Mouse (Mus musculus) NIH3T3 (cell line): ENCODE data around the gene Esp38.
"Not testable (repeated sequence)": the region's sequence is repeated elsewhere in the genome, so short reads cannot be mapped to it uniquely, and the experiment has no call there.

ENCODE experiments used
- DNase-seq: peaks from one replicate; pipeline ENCODE4 v3.0.0-alpha.2; 2012; ENCODE audit warnings: low read depth

The Esp38 gene

DNA sequence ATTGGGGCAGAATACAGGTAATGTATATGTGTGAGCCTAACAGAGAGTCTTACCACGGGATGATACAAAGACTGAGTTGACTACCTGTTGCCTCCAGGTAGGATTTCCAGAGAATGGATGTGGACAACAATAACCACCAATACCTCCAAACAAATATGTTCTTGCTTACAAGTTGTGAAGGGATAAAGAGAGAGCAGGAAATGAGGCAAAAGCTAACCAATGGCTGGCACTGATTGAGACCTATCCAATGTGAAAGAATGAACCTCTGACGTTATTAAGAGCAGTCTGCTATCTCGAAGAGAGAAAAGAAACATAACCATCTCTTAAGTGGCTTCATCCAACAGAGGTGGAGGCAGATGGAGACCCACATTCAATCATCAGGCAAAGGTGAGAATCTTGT is at the start of gene Esp38:
Esp38 (plus strand) TSS at position 301 of the 400 bp plus-strand sequence.
- no peak for DNase-seq

DNA sequence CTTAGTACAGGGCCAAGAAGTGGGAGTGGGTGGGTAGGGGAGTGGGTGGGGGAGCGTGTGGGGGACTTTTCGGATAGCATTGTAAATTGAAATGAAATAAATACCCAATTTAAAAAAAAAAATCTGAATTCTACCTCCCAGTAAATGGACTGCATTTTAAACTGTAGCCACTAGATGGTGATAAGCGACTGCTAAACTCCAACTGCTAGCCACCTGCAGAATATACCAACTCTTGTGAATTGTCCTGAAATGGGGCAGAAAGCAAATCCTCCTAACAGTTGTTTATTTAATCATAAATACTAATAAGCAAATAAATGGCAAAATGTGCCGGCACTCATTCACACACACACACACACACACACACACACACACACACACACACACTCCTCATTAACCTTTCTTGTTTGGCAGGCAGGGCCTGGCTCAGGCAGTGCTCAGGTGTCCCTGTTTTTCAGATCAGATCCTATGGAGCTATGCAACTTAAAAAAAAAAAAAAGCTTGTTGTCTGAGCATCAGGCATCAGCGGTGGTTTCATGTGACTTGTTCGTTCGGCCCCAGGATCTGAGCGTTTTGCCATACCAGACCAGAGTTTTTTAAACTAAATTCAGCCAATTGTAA is 47.3 kb upstream of the Esp38 start:
- not testable (repeated sequence) for DNase-seq
